ENCODE assay signal across 15 mouse cellular contexts in genomic region chr1:162016982-162017381, GRCm38 (mm10). TPM values are rescaled to one million over a fixed set of nuclear protein-coding genes. Genes with fewer than 3 reads are reported as not detected.
DNase-seq lines count a peak whose midpoint lies in the region; ATAC-seq and TF ChIP-seq lines count a peak whose summit lies in the region.
"Had no signal": no experiment of that assay in that cellular context is flagged by ENCODE, and none has a peak within 500 bp of the region (broad histone marks: within the 10 kb centered on the region; RNA-seq: fewer than 3 reads in every experiment).

No protein-coding gene starts in this region.

- peak overlapping the region; percentile 20; the same call in 1 of the 2 replicates for H3K27ac ChIP-seq in heart, postnatal 0 days (ENCODE audit: low read depth)
- peak overlapping the region; percentile 98 for H3K27ac ChIP-seq in limb, embryonic 12.5 days
- H3K27ac ChIP-seq: midbrain, embryonic 12.5 days had no signal

- TF ChIP-seq EP300 in heart, postnatal 0 days (IDR thresholded peaks at IDR 0.05; ENCODE audit: low read depth): no peak

- no peaks in the 10 kb centered on the region for H3K9me3 ChIP-seq in heart, postnatal 0 days (replicated peaks; ENCODE audit: control insufficient read depth, low read length)
- H3K9me3 ChIP-seq in limb, embryonic 12.5 days: no peaks in the 10 kb centered on the region
- H3K9me3 ChIP-seq: midbrain, embryonic 12.5 days had no signal

- TF ChIP-seq CTCF in heart, postnatal 0 days (IDR thresholded peaks at IDR 0.05; ENCODE audit: low read depth): no peak

- H3K9ac ChIP-seq in heart, postnatal 0 days (replicated peaks; ENCODE audit: low read depth, low read length): no peak overlapping the region
- no peak overlapping the region for H3K9ac ChIP-seq in limb, embryonic 12.5 days (replicated peaks)
- H3K9ac ChIP-seq: liver, postnatal 0 days; midbrain, embryonic 12.5 days had no signal

- peaks cover 3% of the 10 kb centered on the region; the same call in 1 of the 2 replicates for H3K4me1 ChIP-seq in heart, postnatal 0 days (ENCODE audit: control insufficient read depth, insufficient read depth)
- peaks cover 83% of the 10 kb centered on the region for H3K4me1 ChIP-seq in limb, embryonic 12.5 days (replicated peaks)

- no peak for DNase-seq in heart, postnatal 0 days (ENCODE audit: low spot score)
- no peak for DNase-seq in heart, adult 18-20 months
- peak; percentile 92 for DNase-seq in NIH3T3 (ENCODE audit: low read depth)
- DNase-seq in embryo, embryonic 11 days: peak; percentile 84
- no peak for DNase-seq in T-cell, adult 2 months (ENCODE audit: low spot score)
- DNase-seq in frontal cortex, postnatal 14 days (ENCODE audit: low spot score in 2 of 2): no peak
- DNase-seq: gastrocnemius, postnatal 10 days; layer of hippocampus, postnatal 36 days; liver, postnatal 0 days; thymus, adult 2 months had no signal

- ATAC-seq in heart, postnatal 0 days (ENCODE audit: insufficient read depth, low read depth): no peak
- peak; percentile 82 for ATAC-seq in limb, embryonic 12.5 days (ENCODE audit: insufficient number of reproducible peaks, insufficient read depth, low FRiP score, low TSS enrichment, low read depth)
- no peak for ATAC-seq in cerebellum, adult (ENCODE audit: insufficient number of reproducible peaks, low FRiP score, low TSS enrichment)
- ATAC-seq: inflammation-experienced regulatory T-cells, adult 6 months; liver, postnatal 0 days had no signal

- no peak overlapping the region for H3K4me3 ChIP-seq in heart, postnatal 0 days (ENCODE audit: low read depth, low read length)
- H3K4me3 ChIP-seq in limb, embryonic 12.5 days (replicated peaks): no peak overlapping the region
- H3K4me3 ChIP-seq: midbrain, embryonic 12.5 days had no signal

- no peak overlapping the region for H3K4me2 ChIP-seq in heart, postnatal 0 days (ENCODE audit: low read depth, low read length)
- 0 out of 2 replicates have a peak overlapping the region, but pooled peaks have one; percentile 28 for H3K4me2 ChIP-seq in limb, embryonic 12.5 days
- H3K4me2 ChIP-seq: midbrain, embryonic 12.5 days had no signal

- H3K36me3 ChIP-seq in heart, postnatal 0 days (replicated peaks; ENCODE audit: control insufficient read depth, insufficient read depth, low read length): no peaks in the 10 kb centered on the region
- H3K36me3 ChIP-seq in limb, embryonic 12.5 days: no peaks in the 10 kb centered on the region
- H3K36me3 ChIP-seq: midbrain, embryonic 12.5 days had no signal

- no peaks in the 10 kb centered on the region for H3K27me3 ChIP-seq in heart, postnatal 0 days (ENCODE audit: control insufficient read depth, insufficient read depth, low read length)
- no peaks in the 10 kb centered on the region for H3K27me3 ChIP-seq in limb, embryonic 12.5 days
- H3K27me3 ChIP-seq: midbrain, embryonic 12.5 days had no signal

- WGBS in heart, postnatal 0 days: 48% methylated on average over 7 of the region's 7 CpGs
- 5% methylated on average over 7 of the region's 7 CpGs for WGBS in limb, embryonic 12.5 days

RNA-seq across cellular contexts. Expression of gene 4930558K02Rik, which starts 37.5 kb away (rescaled TPM):
- total RNA-seq in heart, postnatal 0 days (2014; rRNA removed; ENCODE audit: low replicate concordance): not detected in 2 replicates
- not detected in 2 replicates for polyA plus RNA-seq in heart, postnatal 0 days (2015; fragmentation: Nextera tagmentation; extraction: Ambion mirVana)
- total RNA-seq in heart, adult 18-20 months (2021): not detected
- not detected in 2 replicates for polyA plus RNA-seq in limb, embryonic 12.5 days (2016; fragmentation: Nextera tagmentation; extraction: Ambion mirVana)
- total RNA-seq: gastrocnemius, postnatal 10 days; layer of hippocampus, postnatal 36 days; neutrophil, adult 5-6 weeks had no signal
- polyA plus RNA-seq: inflammation-experienced regulatory T-cells, adult 6 months; liver, postnatal 0 days; midbrain, embryonic 12.5 days; thymus, adult 2 months had no signal

RNA-seq across cellular contexts. Expression of gene Pigc, which starts 48.0 kb away (rescaled TPM):
- 19.1 and 24.0 TPM in 2 replicates for total RNA-seq in heart, postnatal 0 days (2014; rRNA removed; ENCODE audit: low replicate concordance)
- polyA plus RNA-seq in heart, postnatal 0 days (2015; fragmentation: Nextera tagmentation; extraction: Ambion mirVana): 25.0 and 25.8 TPM in 2 replicates
- total RNA-seq in heart, adult 18-20 months (2021): 10 to 100 TPM in 1 of 2 experiments, 1 to 10 TPM in 1; 8.9 to 11.6 TPM
- polyA plus RNA-seq in limb, embryonic 12.5 days (2016; fragmentation: Nextera tagmentation; extraction: Ambion mirVana): 43.2 and 45.9 TPM in 2 replicates

Comparison
In these comparisons a context has a peak if more than half of its experiments do, and no peak if none do; other contexts are left out.
1. DNase-seq: peak in NIH3T3 (single experiment) and embryo, embryonic 11 days (single experiment); none in heart, postnatal 0 days (single experiment), heart, adult 18-20 months (0 of 2), T-cell, adult 2 months (single experiment) and frontal cortex, postnatal 14 days (0 of 2).